Mouse (Mus musculus): ENCODE measurements around the gene Enthd1. TPM values are rescaled to one million over a fixed set of nuclear protein-coding genes. Genes with fewer than 3 reads are reported as not detected.
"Not testable (repeated sequence)": the region's sequence is repeated elsewhere in the genome, so short reads cannot be mapped to it uniquely, and the experiment has no call there.

Enthd1 gene
- total RNA-seq, 2 experiments from 2014 or later = not detected

DNA sequence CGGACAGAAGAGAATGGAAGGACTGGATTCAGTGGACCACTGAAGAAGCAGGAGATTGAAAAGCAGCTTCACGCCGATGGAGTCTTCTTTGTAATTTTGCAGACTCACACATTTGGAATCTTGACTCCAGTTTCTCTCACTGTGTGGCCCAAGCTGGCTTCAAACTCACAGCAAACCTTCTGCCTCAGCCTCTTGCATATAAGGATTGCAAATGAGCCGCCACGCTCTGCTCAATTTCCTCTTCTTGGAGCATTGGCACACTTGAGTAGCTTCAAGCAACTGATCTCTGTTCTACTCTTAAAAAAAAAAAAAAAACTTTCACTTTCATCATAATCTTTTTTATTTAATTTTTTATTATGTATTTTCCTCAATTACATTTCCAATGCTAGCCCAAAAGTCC, 45.0 kb downstream of the Enthd1 start:
- TF ChIP-seq CTCF (IDR thresholded peaks at IDR 0.05) = no peak
- intact Hi-C loops (cut with DNase I) = no loop called here
- DNase-seq = no peak
- Histone ChIP-seq H3K4me3 (no peak overlapping the region), H3K27ac (no peak overlapping the region)

DNA sequence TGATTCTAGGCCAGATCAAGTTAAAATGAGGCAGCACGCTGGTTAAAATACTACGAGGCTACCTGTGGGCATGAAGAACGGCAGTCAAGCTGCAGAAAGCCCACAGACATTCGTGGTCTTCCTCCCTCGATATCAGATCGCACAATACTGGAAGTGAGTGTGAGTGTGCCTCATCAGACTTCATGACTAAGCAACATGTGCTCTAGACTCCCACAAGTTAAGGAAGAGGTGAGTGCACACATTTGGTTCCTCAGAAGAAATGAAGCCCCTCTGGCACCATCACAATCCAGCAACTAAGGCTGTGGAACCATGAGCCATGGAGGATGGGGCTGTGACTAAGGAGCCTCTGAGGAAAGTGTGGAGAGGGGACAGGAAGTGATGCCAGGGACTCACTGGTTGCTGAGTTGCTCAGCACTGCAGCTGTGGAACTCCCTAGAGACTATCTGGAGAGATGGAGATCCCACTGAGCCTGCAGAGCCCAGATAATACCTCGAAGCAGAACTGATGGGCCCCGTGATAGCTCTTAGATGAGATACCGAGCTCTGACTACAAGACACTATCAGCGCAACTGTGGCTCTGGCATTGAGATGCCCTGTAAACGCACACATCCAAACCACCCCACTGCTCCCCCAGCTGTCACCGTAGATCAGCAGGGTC, 46.3 kb downstream of the Enthd1 start:
- no peak overlapping the region for H3K4me3 ChIP-seq
- DNase-seq = no peak
- intact Hi-C loops (cut with DNase I) = no loop called here
- H3K27ac ChIP-seq = no peak overlapping the region
- no peak for TF ChIP-seq CTCF (IDR thresholded peaks at IDR 0.05)

DNA sequence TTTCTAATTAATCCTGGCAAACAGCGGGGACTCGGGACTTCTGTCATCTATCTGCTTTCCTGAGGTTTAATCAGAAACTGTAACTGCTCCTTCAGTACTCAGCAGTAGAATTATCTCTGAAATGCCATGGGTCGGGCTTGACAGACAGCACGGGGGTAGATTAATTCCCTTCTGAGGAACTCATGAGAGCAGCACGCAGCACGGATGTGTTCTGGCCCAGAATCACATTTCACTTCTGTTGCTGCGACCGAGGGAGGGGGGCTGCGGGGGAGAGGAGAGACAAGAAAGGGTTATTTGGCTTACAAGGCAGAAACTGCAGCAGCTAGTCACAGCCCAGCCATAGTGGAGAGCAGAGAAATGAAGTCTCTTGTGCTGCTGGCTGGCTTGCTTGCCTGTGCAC, 47.0 kb downstream of the Enthd1 start:
- H3K27ac ChIP-seq = no peak overlapping the region
- DNase-seq = no peak
- TF ChIP-seq CTCF (IDR thresholded peaks at IDR 0.05) = no peak
- no peak overlapping the region for H3K4me3 ChIP-seq
- intact Hi-C loops (cut with DNase I) = no loop called here

DNA sequence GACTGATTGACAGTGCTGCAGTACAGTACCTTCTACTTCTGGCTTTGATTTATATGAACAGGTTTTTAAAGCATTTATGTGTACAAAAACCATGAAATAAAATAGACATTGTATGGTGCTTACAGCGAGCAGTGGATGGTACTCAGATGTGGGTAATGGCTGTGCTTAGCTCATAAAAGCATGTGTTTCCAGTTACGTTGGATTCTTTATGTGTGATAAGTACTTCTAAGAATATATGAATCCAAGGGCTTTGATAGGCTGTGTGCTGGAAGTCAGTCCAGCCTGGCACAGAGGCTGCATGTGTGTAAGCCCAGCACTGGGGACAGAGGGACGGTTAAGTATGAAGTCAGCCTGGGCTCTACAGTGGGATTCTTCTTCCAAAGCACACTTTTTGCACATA, 48.4 kb downstream of the Enthd1 start:
- intact Hi-C loops (cut with DNase I) = no loop called here
- H3K4me3 ChIP-seq = no peak overlapping the region
- DNase-seq = no peak
- TF ChIP-seq CTCF (IDR thresholded peaks at IDR 0.05) = no peak
- no peak overlapping the region for H3K27ac ChIP-seq

DNA sequence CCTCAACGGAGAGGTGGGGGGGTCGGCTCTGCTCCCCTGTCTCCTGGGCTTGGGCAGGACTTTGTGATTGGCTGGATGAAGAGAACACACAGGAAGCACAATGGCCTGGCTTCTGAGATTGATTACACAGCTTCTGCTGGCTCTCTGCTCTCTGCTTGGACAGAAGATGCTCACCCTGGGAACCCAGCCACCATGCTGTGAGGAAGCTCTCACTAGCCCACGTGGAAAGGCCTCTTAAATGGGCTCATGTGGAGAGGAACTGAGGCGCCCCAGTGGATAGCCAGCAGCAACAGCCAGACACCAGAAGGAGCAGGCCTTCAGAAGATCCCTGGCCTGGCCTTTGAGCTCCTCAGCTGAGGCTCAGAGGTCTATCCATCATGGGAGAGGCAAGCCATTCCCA, 59.9 kb downstream of the Enthd1 start:
- DNase-seq = no peak
- no peak overlapping the region for H3K27ac ChIP-seq
- no peak overlapping the region for H3K4me3 ChIP-seq
- TF ChIP-seq CTCF (IDR thresholded peaks at IDR 0.05) = no peak
- intact Hi-C loops (cut with DNase I) = no loop called here

DNA sequence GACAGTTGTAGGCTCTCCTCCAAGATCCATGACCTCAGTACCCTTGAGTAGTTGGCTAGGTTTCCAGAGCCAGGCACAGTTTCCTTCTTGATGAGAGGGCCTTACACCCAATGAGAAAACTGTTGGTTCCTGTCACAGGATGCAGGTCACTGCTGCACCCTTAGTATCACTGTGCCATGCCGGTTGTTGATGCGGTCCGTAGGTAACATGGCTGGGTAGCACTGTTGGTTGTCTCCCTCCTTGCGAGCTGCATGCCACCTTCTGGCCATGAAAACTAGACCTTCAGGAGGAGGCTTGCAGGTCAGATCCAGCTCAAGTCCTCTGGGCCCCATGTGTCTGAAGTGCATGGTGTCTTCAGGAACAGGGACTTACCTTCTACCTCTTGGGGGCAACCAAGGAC, 61.8 kb downstream of the Enthd1 start:
- H3K4me3 ChIP-seq; DNase-seq; H3K27ac ChIP-seq; intact Hi-C loops (cut with DNase I): not testable (repeated sequence)

DNA sequence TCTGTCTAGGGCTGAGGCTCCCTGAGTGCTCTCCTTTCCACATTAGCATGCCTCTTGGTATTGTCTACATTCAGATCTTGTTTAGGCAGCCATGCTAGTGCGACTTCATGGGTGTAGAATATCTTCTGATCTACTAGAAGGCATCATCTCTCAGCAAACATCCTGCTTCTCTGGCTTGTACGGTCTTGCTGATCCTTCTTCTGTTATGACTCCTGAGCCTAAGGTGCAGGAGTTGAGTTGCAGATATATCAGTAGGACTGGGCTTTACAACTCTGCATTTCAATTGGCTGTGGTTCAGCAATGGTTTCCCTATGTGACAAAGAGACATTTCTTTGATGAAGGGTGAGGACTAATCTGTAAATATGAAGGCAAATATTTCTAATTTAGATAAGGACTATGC, 62.2 kb downstream of the Enthd1 start:
- H3K27ac ChIP-seq = no peak overlapping the region
- no peak overlapping the region for H3K4me3 ChIP-seq
- DNase-seq = no peak
- intact Hi-C loops (cut with DNase I) = no loop called here
- no peak for TF ChIP-seq CTCF (IDR thresholded peaks at IDR 0.05)

DNA sequence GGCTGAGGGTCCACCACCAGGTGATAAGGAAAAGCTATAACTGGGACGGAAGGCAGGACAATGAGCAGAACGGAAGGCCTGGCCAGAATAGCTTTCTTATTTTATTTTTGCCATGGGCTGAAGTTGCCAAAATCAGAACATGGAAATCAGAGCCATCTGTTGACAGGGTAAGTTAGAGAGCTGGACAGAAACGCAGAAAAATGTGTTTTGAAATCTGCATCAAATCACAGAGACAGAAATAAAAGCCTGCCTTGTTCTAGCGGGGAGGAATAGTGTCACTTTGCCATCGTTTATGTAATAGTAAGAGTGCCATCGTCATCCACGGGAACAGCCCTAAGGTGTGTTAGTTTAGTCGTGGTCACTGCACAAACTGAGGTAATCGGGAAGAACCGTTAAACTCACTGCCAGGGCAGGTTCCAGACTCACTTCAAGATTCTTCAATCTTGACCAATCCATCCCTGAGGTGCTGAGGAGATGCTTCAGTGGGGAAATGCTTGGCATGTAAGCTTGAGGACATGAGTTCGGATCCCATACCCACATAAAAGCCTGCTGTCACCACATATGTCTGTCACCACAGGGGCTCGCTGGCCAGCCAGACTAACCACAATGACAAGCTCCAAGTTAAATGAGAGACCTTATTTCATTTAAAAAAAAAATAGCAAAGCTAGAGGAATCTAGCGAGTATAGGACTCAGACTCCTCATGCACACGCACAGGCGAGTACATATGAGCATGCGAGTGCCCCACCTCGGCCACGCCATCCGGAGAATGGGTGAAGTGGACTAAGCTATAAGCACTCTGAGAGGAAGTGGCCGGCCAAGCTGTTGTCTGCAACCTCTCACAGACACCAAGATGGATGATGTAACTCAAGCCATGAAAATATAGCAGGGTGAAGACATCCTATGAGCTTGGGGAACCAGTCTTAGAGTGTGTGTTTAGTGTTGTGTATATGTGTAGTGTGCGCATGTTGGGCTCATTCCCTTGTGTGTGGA, 63.6 kb downstream of the Enthd1 start:
- no peak overlapping the region for H3K27ac ChIP-seq
- no peak overlapping the region for H3K4me3 ChIP-seq
- intact Hi-C loops (cut with DNase I) = no loop called here
- DNase-seq = no peak
- TF ChIP-seq CTCF (IDR thresholded peaks at IDR 0.05) = no peak

DNA sequence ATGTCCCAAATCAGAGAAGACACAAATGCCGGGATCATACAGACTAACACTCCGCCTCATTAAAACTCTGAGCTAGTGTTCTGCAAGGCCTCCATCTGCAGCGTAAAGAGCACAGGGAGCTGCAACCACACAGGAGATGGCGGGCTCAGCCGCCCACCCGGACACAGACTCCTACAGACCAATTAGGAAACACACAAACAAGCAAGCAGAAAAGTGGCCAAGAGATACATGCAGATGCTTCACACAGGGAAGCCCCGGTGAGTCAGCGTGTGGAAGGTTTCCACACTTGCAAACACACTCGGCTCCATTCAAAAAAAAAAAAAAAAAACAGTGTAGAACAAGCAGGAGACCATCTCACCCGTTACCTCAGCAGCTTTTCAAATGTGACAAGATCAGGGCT, 64.5 kb downstream of the Enthd1 start:
- no peak for TF ChIP-seq CTCF (IDR thresholded peaks at IDR 0.05)
- Histone ChIP-seq H3K27ac (no peak overlapping the region), H3K4me3 (no peak overlapping the region)
- intact Hi-C loops (cut with DNase I) = no loop called here
- no peak for DNase-seq

DNA sequence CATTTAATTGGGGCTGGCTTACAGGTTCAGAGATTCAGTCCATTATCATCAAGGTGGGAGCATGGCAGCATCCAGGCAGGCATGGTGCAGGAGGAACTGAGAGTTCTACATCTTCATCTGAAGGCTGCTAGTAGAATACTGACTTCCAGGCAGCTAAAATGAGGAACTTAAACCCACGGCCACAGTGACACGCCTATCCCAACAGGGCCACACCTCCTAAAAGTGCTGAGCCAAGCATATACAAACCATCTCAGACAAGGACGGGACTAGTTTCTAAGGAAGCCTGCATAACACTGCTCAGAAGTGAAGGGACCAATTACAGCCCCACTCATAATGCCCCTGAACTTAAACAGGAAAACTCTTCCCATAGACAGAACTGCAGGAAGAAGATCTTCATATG, 67.2 kb downstream of the Enthd1 start:
- H3K4me3 ChIP-seq; DNase-seq; H3K27ac ChIP-seq; intact Hi-C loops (cut with DNase I): not testable (repeated sequence)

DNA sequence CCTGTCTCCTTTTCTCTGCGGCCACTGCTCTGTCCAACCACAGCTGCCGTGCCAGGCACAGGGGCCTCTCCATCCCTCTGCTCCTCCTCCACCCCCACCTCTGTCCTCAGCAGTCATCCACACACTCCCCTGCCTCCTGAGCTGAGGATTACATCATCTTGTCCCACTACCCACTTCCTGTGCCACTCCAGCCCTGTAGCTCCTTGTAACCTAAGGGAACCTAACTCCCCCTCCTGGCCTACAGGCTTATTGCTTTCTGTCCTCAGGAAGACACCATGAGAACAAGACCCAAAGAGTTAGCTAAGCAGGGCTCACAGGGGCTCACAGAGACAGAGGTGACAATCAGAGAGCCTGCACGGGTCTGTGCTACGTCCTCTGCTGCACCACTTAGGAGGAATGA, 73.5 kb downstream of the Enthd1 start:
- Histone ChIP-seq H3K4me3 (no peak overlapping the region), H3K27ac (no peak overlapping the region)
- no peak for DNase-seq
- no peak for TF ChIP-seq CTCF (IDR thresholded peaks at IDR 0.05)
- intact Hi-C loops (cut with DNase I) = no loop called here

DNA sequence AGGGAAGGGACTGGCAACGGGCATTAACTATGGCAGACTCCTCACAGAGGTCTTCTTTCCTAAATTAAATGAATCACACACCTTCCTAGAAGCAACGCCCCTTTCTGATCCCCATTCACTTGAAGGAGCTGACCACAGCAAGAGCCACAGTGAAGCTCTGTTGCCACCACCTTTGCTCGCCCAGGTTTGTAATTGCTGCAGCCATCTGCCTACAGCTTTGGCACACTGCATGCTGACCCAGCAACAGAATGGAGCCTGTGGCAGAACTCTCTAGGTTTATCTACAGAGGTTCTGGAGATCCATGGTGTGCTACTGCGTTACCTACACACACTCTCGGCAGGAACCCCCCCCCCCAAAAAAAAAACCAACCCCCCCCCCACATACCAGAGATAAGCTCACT, 74.8 kb downstream of the Enthd1 start:
- intact Hi-C loops (cut with DNase I) = no loop called here
- Histone ChIP-seq H3K4me3 (no peak overlapping the region), H3K27ac (no peak overlapping the region)
- no peak for DNase-seq
- TF ChIP-seq CTCF (IDR thresholded peaks at IDR 0.05) = no peak

DNA sequence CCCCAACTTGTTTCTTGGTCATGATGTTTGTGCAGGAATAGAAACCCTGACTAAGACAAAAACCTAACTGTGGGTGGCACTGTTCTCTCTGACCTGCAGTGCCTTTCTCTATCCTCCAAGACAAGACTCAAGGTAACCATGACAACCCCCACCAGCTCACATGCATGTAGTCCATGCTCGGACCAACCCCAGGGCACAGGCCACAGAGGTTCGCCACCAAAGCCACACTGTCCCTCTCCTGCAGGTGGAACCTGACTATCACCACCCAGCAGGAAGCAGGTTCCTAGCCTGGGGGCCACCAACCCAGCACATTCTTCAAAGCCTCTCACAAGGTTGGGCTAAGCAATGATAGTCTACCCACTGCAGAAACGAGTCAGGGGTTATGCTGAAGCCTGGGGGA, 76.3 kb downstream of the Enthd1 start:
- no peak overlapping the region for H3K27ac ChIP-seq
- no peak overlapping the region for H3K4me3 ChIP-seq
- intact Hi-C loops (cut with DNase I) = no loop called here
- TF ChIP-seq CTCF (IDR thresholded peaks at IDR 0.05) = no peak
- DNase-seq = no peak

DNA sequence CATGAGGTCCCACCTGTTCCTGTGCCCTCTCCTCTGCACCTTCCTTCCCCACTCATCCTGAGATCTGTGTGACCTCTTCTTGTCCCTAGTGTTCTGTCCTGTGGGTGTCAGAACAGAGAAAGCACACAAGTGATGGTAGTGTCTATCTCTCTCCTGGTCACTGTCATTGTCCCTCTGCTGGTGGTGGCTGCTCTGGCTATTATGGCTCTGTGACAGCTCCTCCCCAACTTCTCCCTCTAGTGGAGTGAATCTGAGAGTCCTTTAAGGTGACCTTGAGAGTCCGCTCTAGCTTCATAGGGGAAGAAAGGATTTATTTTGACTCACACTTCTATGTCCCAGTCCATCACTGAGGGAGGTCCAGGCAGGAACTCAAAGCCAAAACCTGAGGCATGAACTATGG, 79.4 kb downstream of the Enthd1 start:
- Histone ChIP-seq H3K4me3 (no peak overlapping the region), H3K27ac (no peak overlapping the region)
- intact Hi-C loops (cut with DNase I) = no loop called here
- peak; percentile 5; the same call in 1 of the 2 replicates for TF ChIP-seq CTCF (IDR thresholded peaks at IDR 0.05)
- no peak for DNase-seq
